7 mouse cellular contexts compared by ENCODE assay signal in the genomic region with DNA sequence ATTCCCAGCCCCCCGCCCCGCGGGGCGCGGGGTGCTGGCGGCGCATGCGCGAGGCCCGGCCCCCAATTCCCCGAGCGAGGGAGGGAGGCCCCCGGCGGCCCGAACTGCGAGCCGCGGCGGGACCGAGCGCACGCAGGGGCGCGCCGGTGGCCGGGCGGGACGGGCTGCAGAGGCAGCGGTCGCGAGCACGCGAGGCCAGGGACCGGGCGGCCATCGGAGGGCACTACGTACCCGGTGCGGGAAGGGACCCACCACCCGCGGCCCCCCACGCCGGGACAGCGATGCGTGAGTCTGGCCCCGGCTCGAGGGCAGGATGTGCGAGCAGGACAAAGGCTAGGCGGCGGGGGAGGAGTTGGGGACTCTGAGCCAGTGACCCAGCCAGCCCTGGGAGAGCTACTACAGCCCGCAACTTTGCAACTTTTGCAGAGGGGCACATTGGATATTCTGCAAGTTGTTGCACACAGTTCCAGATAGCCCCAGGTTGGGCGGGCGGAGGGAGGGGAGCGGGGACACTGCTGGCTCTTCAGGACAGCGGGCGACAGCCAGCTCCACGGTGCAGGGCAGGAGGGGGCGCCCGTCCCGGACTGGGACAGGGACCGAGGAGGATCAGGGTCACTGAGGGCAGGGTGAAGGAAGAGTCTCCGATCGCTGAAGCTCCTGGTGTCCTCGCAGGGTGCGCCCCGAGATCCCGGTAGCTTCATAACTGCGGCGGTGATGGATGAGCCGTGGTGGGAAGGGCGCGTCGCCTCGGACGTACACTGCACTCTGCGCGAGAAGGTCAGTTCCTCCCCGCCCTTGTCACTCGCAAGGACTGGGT. TPM values are rescaled to one million over a fixed set of nuclear protein-coding genes. Genes with fewer than 3 reads are reported as not detected.
DNase-seq lines count a peak whose midpoint lies in the region; ATAC-seq and TF ChIP-seq lines count a peak whose summit lies in the region.

A gene (plus strand): TSS at position 102 of the 817 bp plus-strand sequence.

- DNase-seq in adrenal gland, postnatal 10 days: peak; percentile 84
- DNase-seq in cerebellum, postnatal 36 days: peak; percentile 68 to 74
- DNase-seq in gastrocnemius, postnatal 25 days: peak; percentile 58
- DNase-seq in hindbrain, postnatal 0 days (ENCODE audit: low spot score): peak; percentile 82
- DNase-seq in midbrain, embryonic 14.5 days: peak; percentile 91
- peak; percentile 7 to 18 for DNase-seq in spleen, postnatal 36 days (ENCODE audit: low spot score in 2 of 2)

- under 1% methylated on average over 73 of the region's 79 CpGs for WGBS in hindbrain, postnatal 0 days
- 0% methylated on average over 62 of the region's 79 CpGs for WGBS in limb, embryonic 15.5 days
- WGBS in midbrain, embryonic 14.5 days: under 1% methylated on average over 71 of the region's 79 CpGs

- H3K27me3 ChIP-seq in hindbrain, postnatal 0 days (ENCODE audit: insufficient read depth, low read length): no peaks in the 10 kb centered on the region
- no peaks in the 10 kb centered on the region for H3K27me3 ChIP-seq in limb, embryonic 15.5 days
- H3K27me3 ChIP-seq in midbrain, embryonic 14.5 days (ENCODE audit: control insufficient read depth, insufficient read depth, low read length): no peaks in the 10 kb centered on the region

- peak; percentile 78 for ATAC-seq in hindbrain, postnatal 0 days
- peak; percentile 73 for ATAC-seq in limb, embryonic 15.5 days (ENCODE audit: insufficient number of reproducible peaks, low FRiP score, low TSS enrichment, low read depth)
- ATAC-seq in midbrain, embryonic 14.5 days (ENCODE audit: low FRiP score, low TSS enrichment): peak; percentile 87

- peak within 1 kb of the TSS; percentile 95 for H3K4me2 ChIP-seq in hindbrain, postnatal 0 days (ENCODE audit: low read depth, low read length)
- peak within 1 kb of the TSS; percentile 91 for H3K4me2 ChIP-seq in limb, embryonic 15.5 days
- peak within 1 kb of the TSS; percentile 91 for H3K4me2 ChIP-seq in midbrain, embryonic 14.5 days (ENCODE audit: low read length)

- no peaks in the 10 kb centered on the region for H3K9me3 ChIP-seq in hindbrain, postnatal 0 days (ENCODE audit: low read length)
- H3K9me3 ChIP-seq in limb, embryonic 15.5 days: no peaks in the 10 kb centered on the region
- H3K9me3 ChIP-seq in midbrain, embryonic 14.5 days (ENCODE audit: control insufficient read depth, low read length): no peaks in the 10 kb centered on the region

- H3K36me3 ChIP-seq in hindbrain, postnatal 0 days (ENCODE audit: insufficient read depth, low read length): no peaks in the 10 kb centered on the region
- H3K36me3 ChIP-seq in limb, embryonic 15.5 days: no peaks in the 10 kb centered on the region
- peaks cover 4% of the 10 kb centered on the region for H3K36me3 ChIP-seq in midbrain, embryonic 14.5 days (ENCODE audit: control insufficient read depth, insufficient read depth, low read length)

- H3K27ac ChIP-seq in hindbrain, postnatal 0 days: peak within 1 kb of the TSS; percentile 67
- H3K27ac ChIP-seq in limb, embryonic 15.5 days: peak within 1 kb of the TSS; percentile 80
- H3K27ac ChIP-seq in midbrain, embryonic 14.5 days (replicated peaks; ENCODE audit: low read depth, low read length): peak within 1 kb of the TSS; percentile 79

- peak; percentile 49 for TF ChIP-seq CTCF in hindbrain, postnatal 0 days (IDR thresholded peaks at IDR 0.05; ENCODE audit: low read depth)

- H3K9ac ChIP-seq in hindbrain, postnatal 0 days (replicated peaks; ENCODE audit: low read length): peak within 1 kb of the TSS; percentile 71
- peak within 1 kb of the TSS; percentile 74 for H3K9ac ChIP-seq in limb, embryonic 15.5 days
- H3K9ac ChIP-seq in midbrain, embryonic 14.5 days (replicated peaks; ENCODE audit: low read length): peak within 1 kb of the TSS; percentile 76

- H3K4me1 ChIP-seq in hindbrain, postnatal 0 days (ENCODE audit: insufficient read depth, low read length): no peaks in the 10 kb centered on the region
- peaks cover 14% of the 10 kb centered on the region; the same call in 1 of the 2 replicates for H3K4me1 ChIP-seq in limb, embryonic 15.5 days
- peaks cover 21% of the 10 kb centered on the region; the same call in 1 of the 2 replicates for H3K4me1 ChIP-seq in midbrain, embryonic 14.5 days (ENCODE audit: control insufficient read depth, insufficient read depth, low read length)

- H3K4me3 ChIP-seq in hindbrain, postnatal 0 days (ENCODE audit: low read length): peak within 1 kb of the TSS; percentile 88
- peak within 1 kb of the TSS; percentile 79 for H3K4me3 ChIP-seq in limb, embryonic 15.5 days
- peak within 1 kb of the TSS; percentile 75 for H3K4me3 ChIP-seq in midbrain, embryonic 14.5 days (replicated peaks; ENCODE audit: low read depth, low read length)

RNA-seq across cellular contexts. Expression of the gene that starts here (rescaled TPM):
- 1 to 10 TPM; 8.4 to 9.9 TPM for total RNA-seq in adrenal gland, postnatal 10 days (2021)
- under 1 TPM in 1 of 2 experiments, not detected in 1; 0.21 TPM for total RNA-seq in gastrocnemius, postnatal 25 days (2021)
- 2.4 and 3.5 TPM in 2 replicates for total RNA-seq in hindbrain, postnatal 0 days (2014; rRNA removed)
- 4.6 and 5.5 TPM in 2 replicates for polyA plus RNA-seq in hindbrain, postnatal 0 days (2015; fragmentation: Nextera tagmentation; extraction: Ambion mirVana)
- 9.5 and 11.3 TPM in 2 replicates for polyA plus RNA-seq in limb, embryonic 15.5 days (2015; fragmentation: Nextera tagmentation; extraction: Ambion mirVana)
- polyA plus RNA-seq in midbrain, embryonic 14.5 days (2014; fragmentation: Nextera tagmentation; extraction: Ambion mirVana): 11.7 and 16.2 TPM in 2 replicates

Comparison
In these comparisons a context has a peak if more than half of its experiments do, and no peak if none do; other contexts are left out.
1. Peak in every context shown above with its lines: DNase-seq, ATAC-seq, H3K4me3 ChIP-seq and H3K27ac ChIP-seq.
2. Peak in DNase-seq in gastrocnemius, postnatal 25 days; RNA of the gene not detected or under 1 TPM.
3. DNase-seq: peak in every context shown above with its lines; median percentile 91 in midbrain, embryonic 14.5 days; 84 in adrenal gland, postnatal 10 days; 82 in hindbrain, postnatal 0 days; 71 in cerebellum, postnatal 36 days; 58 in gastrocnemius, postnatal 25 days; 12 in spleen, postnatal 36 days.